In the genomic region with DNA sequence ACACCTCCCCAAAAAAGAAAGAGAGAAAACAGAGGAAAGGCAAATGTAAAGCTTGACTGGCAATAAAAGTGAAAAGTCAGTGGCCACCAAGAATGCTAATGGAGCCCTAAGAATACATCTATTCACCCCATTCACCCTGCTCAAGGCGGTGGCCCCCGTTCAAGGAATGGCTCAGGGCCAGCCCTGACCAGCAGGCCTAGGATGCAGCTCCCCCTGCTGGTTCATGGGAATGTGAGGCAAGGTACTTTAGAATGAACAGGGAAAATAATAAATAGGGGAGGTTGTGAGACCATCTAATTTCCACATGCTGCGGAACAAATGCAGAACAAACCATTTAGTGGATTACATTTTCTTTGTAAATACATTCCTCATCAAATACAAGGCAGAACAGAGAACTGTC, we compare ENCODE assay signal across 8 mouse cellular contexts. TPM values are rescaled to one million over a fixed set of nuclear protein-coding genes. Genes with fewer than 3 reads are reported as not detected.
A peak's percentile ranks its signal among the peaks of the same experiment; 100 is the strongest.
DNase-seq lines count a peak whose midpoint lies in the region; ATAC-seq and TF ChIP-seq lines count a peak whose summit lies in the region.

No protein-coding gene starts in this region.

- no peaks in the 10 kb centered on the region for H3K9me3 ChIP-seq in midbrain, embryonic 11.5 days (ENCODE audit: control insufficient read depth, low read length)
- H3K9me3 ChIP-seq in midbrain, embryonic 16.5 days (replicated peaks; ENCODE audit: control insufficient read depth, low read length, poor library complexity, severe bottlenecking) = no peaks in the 10 kb centered on the region
- H3K9me3 ChIP-seq in limb, embryonic 14.5 days (ENCODE audit: control insufficient read depth, low read length) = no peaks in the 10 kb centered on the region
- no peaks in the 10 kb centered on the region for H3K9me3 ChIP-seq in neural tube, embryonic 15.5 days (replicated peaks)

- H3K27me3 ChIP-seq in midbrain, embryonic 11.5 days (ENCODE audit: control insufficient read depth, insufficient read depth, low read length) = no peaks in the 10 kb centered on the region
- H3K27me3 ChIP-seq in midbrain, embryonic 16.5 days (ENCODE audit: control insufficient read depth, insufficient read depth, low read depth, low read length) = no peaks in the 10 kb centered on the region
- no peaks in the 10 kb centered on the region for H3K27me3 ChIP-seq in limb, embryonic 14.5 days (ENCODE audit: control insufficient read depth, insufficient read depth, low read length)
- no peaks in the 10 kb centered on the region for H3K27me3 ChIP-seq in neural tube, embryonic 15.5 days (replicated peaks)

- peak; percentile 71 for TF ChIP-seq CTCF in bone marrow, adult 2 months (IDR thresholded peaks at IDR 0.05; ENCODE audit: control insufficient read depth, insufficient read depth, low read length)
- TF ChIP-seq CTCF in embryonic fibroblast, embryonic 13.5 days (IDR thresholded peaks at IDR 0.05; ENCODE audit: borderline replicate concordance, insufficient read depth, low read length) = peak; percentile 70; the same call in 1 of the 2 replicates

- DNase-seq in midbrain, embryonic 11.5 days (ENCODE audit: low spot score, missing footprints) = peak; percentile 92
- DNase-seq in induced T-regulatory cell, adult 2 months (ENCODE audit: low read depth) = peak; percentile 58
- peak; percentile 62 for DNase-seq in limb, embryonic 14.5 days (ENCODE audit: low spot score)

- ATAC-seq in midbrain, embryonic 11.5 days (ENCODE audit: low FRiP score) = peak; percentile 72; the same call in 1 of the 2 replicates
- no peak for ATAC-seq in midbrain, embryonic 16.5 days
- ATAC-seq in limb, embryonic 14.5 days (ENCODE audit: low FRiP score, low read depth) = no peak
- peak; percentile 63; the same call in 1 of the 2 replicates for ATAC-seq in neural tube, embryonic 15.5 days (ENCODE audit: low FRiP score)
- ATAC-seq in megakaryocyte, adult 5-6 weeks (ENCODE audit: poor library complexity, severe bottlenecking) = no peak; the same call in 1 of the 2 replicates

- H3K36me3 ChIP-seq in midbrain, embryonic 11.5 days (ENCODE audit: control insufficient read depth, insufficient read depth, low read length) = peaks cover 29% of the 10 kb centered on the region
- peaks cover 26% of the 10 kb centered on the region for H3K36me3 ChIP-seq in midbrain, embryonic 16.5 days (ENCODE audit: control insufficient read depth, insufficient read depth, low read length)
- peaks cover 87% of the 10 kb centered on the region for H3K36me3 ChIP-seq in limb, embryonic 14.5 days (ENCODE audit: control insufficient read depth, insufficient read depth, low read length)
- peaks cover 82% of the 10 kb centered on the region for H3K36me3 ChIP-seq in neural tube, embryonic 15.5 days

- WGBS in midbrain, embryonic 11.5 days = 52% methylated on average over 3 of the region's 3 CpGs
- 39% methylated on average over 3 of the region's 3 CpGs for WGBS in midbrain, embryonic 16.5 days
- 42% methylated on average over 3 of the region's 3 CpGs for WGBS in bone marrow, adult 2 months
- 49% methylated on average over 3 of the region's 3 CpGs for WGBS in limb, embryonic 14.5 days
- WGBS in neural tube, embryonic 15.5 days = 27% methylated on average over 3 of the region's 3 CpGs

- no peak for TF ChIP-seq POLR2A in bone marrow, adult 2 months (IDR thresholded peaks at IDR 0.05; ENCODE audit: borderline replicate concordance, control insufficient read depth, low read depth, low read length)
- no peak for TF ChIP-seq POLR2A in embryonic fibroblast, embryonic 13.5 days (IDR thresholded peaks at IDR 0.05; ENCODE audit: low read depth, low read length)
- no peak for TF ChIP-seq POLR2A in limb, embryonic 14.5 days (IDR thresholded peaks at IDR 0.05; ENCODE audit: borderline replicate concordance, extremely low read depth, insufficient read depth, insufficient read length)

- no peak overlapping the region for H3K4me3 ChIP-seq in midbrain, embryonic 11.5 days (ENCODE audit: low read depth, low read length)
- no peak overlapping the region for H3K4me3 ChIP-seq in midbrain, embryonic 16.5 days (ENCODE audit: low read depth, low read length)
- H3K4me3 ChIP-seq in bone marrow, adult 2 months (replicated peaks; ENCODE audit: control insufficient read depth, low read depth, low read length) = no peak overlapping the region
- no peak overlapping the region for H3K4me3 ChIP-seq in embryonic fibroblast, embryonic 13.5 days (ENCODE audit: insufficient read depth, low read length)
- H3K4me3 ChIP-seq in limb, embryonic 14.5 days (replicated peaks; ENCODE audit: low read length) = no peak overlapping the region
- H3K4me3 ChIP-seq in neural tube, embryonic 15.5 days (replicated peaks) = no peak overlapping the region

- no peak overlapping the region for H3K27ac ChIP-seq in midbrain, embryonic 11.5 days (ENCODE audit: low read depth, low read length)
- H3K27ac ChIP-seq in midbrain, embryonic 16.5 days (ENCODE audit: low read length) = no peak overlapping the region
- H3K27ac ChIP-seq in bone marrow, adult 2 months (ENCODE audit: control insufficient read depth, insufficient read depth, low read depth, low read length, poor library complexity) = no peak overlapping the region
- peak overlapping the region; percentile 51 for H3K27ac ChIP-seq in embryonic fibroblast, embryonic 13.5 days (ENCODE audit: insufficient read depth, low read length)
- H3K27ac ChIP-seq in limb, embryonic 14.5 days (replicated peaks; ENCODE audit: low read depth, low read length) = no peak overlapping the region
- H3K27ac ChIP-seq in neural tube, embryonic 15.5 days (replicated peaks) = peak overlapping the region; percentile 46

- H3K9ac ChIP-seq in midbrain, embryonic 11.5 days (ENCODE audit: low read length) = no peak overlapping the region
- H3K9ac ChIP-seq in midbrain, embryonic 16.5 days (ENCODE audit: low read depth, low read length) = no peak overlapping the region
- H3K9ac ChIP-seq in limb, embryonic 14.5 days (ENCODE audit: low read depth, low read length, severe bottlenecking) = no peak overlapping the region
- no peak overlapping the region for H3K9ac ChIP-seq in neural tube, embryonic 15.5 days (replicated peaks)

- no peaks in the 10 kb centered on the region for H3K4me1 ChIP-seq in midbrain, embryonic 11.5 days (ENCODE audit: control insufficient read depth, insufficient read depth, low read length)
- H3K4me1 ChIP-seq in midbrain, embryonic 16.5 days (ENCODE audit: control insufficient read depth, insufficient read depth, low read length) = no peaks in the 10 kb centered on the region
- H3K4me1 ChIP-seq in bone marrow, adult 2 months (ENCODE audit: control insufficient read depth, insufficient read depth, low read length) = no peaks in the 10 kb centered on the region
- peaks cover 6% of the 10 kb centered on the region for H3K4me1 ChIP-seq in embryonic fibroblast, embryonic 13.5 days (ENCODE audit: control insufficient read depth, insufficient read depth, low read length)
- peaks cover 9% of the 10 kb centered on the region for H3K4me1 ChIP-seq in limb, embryonic 14.5 days (ENCODE audit: control insufficient read depth, insufficient read depth, low read length)
- 0 out of 2 replicates have a peak, but pooled peaks cover 3% of the 10 kb centered on the region for H3K4me1 ChIP-seq in neural tube, embryonic 15.5 days

- H3K4me2 ChIP-seq in midbrain, embryonic 11.5 days = no peak overlapping the region
- H3K4me2 ChIP-seq in midbrain, embryonic 16.5 days (ENCODE audit: low read length) = no peak overlapping the region
- no peak overlapping the region for H3K4me2 ChIP-seq in limb, embryonic 14.5 days (replicated peaks; ENCODE audit: low read depth, low read length, severe bottlenecking)
- H3K4me2 ChIP-seq in neural tube, embryonic 15.5 days = no peak overlapping the region

RNA-seq across cellular contexts. Expression of gene Ephx3, which starts 20.4 kb away (rescaled TPM):
- polyA plus RNA-seq in midbrain, embryonic 11.5 days (2014; fragmentation: Nextera tagmentation; extraction: Ambion mirVana) = 0.07 and 0.12 TPM in 2 replicates
- polyA plus RNA-seq in midbrain, embryonic 16.5 days (2015; fragmentation: Nextera tagmentation; extraction: Ambion mirVana) = 0.09 and 0.24 TPM in 2 replicates
- polyA plus RNA-seq in bone marrow, adult 2 months (2011; ENCODE audit: insufficient read depth, insufficient read length, low replicate concordance, missing spikeins) = 0.93 TPM in 1 of 2 replicates, not detected in the other
- polyA plus RNA-seq in embryonic fibroblast, embryonic 13.5 days (2011; ENCODE audit: insufficient read length, low read depth, missing spikeins) = not detected in 2 replicates
- polyA plus RNA-seq in limb, embryonic 14.5 days (2012; rRNA removed) = 1.6 and 1.9 TPM in 2 replicates
- 3.3 and 5.5 TPM in 2 replicates for polyA plus RNA-seq in limb, embryonic 14.5 days (2014; fragmentation: Nextera tagmentation; extraction: Ambion mirVana)
- polyA plus RNA-seq in neural tube, embryonic 15.5 days (2015; fragmentation: Nextera tagmentation; extraction: Ambion mirVana) = 0.24 and 0.60 TPM in 2 replicates
- 0.07 and 0.23 TPM in 2 replicates for total RNA-seq in megakaryocyte, adult 5-6 weeks (2015)
- 0.20 TPM in 1 of 2 replicates, not detected in the other for total RNA-seq in megakaryocyte, adult 5-6 weeks (2017)

RNA-seq across cellular contexts. Expression of gene Notch3, which starts 43.1 kb away (rescaled TPM):
- polyA plus RNA-seq in midbrain, embryonic 11.5 days (2014; fragmentation: Nextera tagmentation; extraction: Ambion mirVana) = 21.4 and 21.9 TPM in 2 replicates
- polyA plus RNA-seq in midbrain, embryonic 16.5 days (2015; fragmentation: Nextera tagmentation; extraction: Ambion mirVana) = 6.9 TPM in 2 replicates
- polyA plus RNA-seq in bone marrow, adult 2 months (2011; ENCODE audit: insufficient read depth, insufficient read length, low replicate concordance, missing spikeins) = 3.7 and 7.2 TPM in 2 replicates
- 18.8 and 20.8 TPM in 2 replicates for polyA plus RNA-seq in embryonic fibroblast, embryonic 13.5 days (2011; ENCODE audit: insufficient read length, low read depth, missing spikeins)
- 50.0 and 77.6 TPM in 2 replicates for polyA plus RNA-seq in limb, embryonic 14.5 days (2012; rRNA removed)
- polyA plus RNA-seq in limb, embryonic 14.5 days (2014; fragmentation: Nextera tagmentation; extraction: Ambion mirVana) = 17.7 and 19.4 TPM in 2 replicates
- 6.1 and 9.2 TPM in 2 replicates for polyA plus RNA-seq in neural tube, embryonic 15.5 days (2015; fragmentation: Nextera tagmentation; extraction: Ambion mirVana)
- 0.18 TPM in 1 of 2 replicates, not detected in the other for total RNA-seq in megakaryocyte, adult 5-6 weeks (2015)
- total RNA-seq in megakaryocyte, adult 5-6 weeks (2017) = 0.04 and 0.08 TPM in 2 replicates

Comparison
In these comparisons a context has a peak if more than half of its experiments do, and no peak if none do; other contexts are left out.
1. ATAC-seq: peak in midbrain, embryonic 11.5 days (single experiment) and neural tube, embryonic 15.5 days (single experiment); none in midbrain, embryonic 16.5 days (single experiment), limb, embryonic 14.5 days (single experiment) and megakaryocyte, adult 5-6 weeks (single experiment).
2. H3K27ac ChIP-seq: peak in embryonic fibroblast, embryonic 13.5 days (single experiment) and neural tube, embryonic 15.5 days (single experiment); none in midbrain, embryonic 11.5 days (single experiment), midbrain, embryonic 16.5 days (single experiment), bone marrow, adult 2 months (single experiment) and limb, embryonic 14.5 days (single experiment).
3. Peak in every context shown above with its lines, with median percentiles within 50 percentile points of each other: DNase-seq.